Mouse (Mus musculus): ENCODE measurements around the gene Gm21913.
"Not testable (repeated sequence)": the region's sequence is repeated elsewhere in the genome, so short reads cannot be mapped to it uniquely, and the experiment has no call there.

Gm21913 gene

GRCm38 (mm10) chrY:74623596-74623995 is at the start of gene Gm21913:
Gm21913 (plus strand) TSS chrY:74623896.
- not testable (repeated sequence) for DNase-seq (ENCODE audit: extremely low spot score, low spot score)
